Mouse (Mus musculus) liver, embryonic 11.5 days (tissue): ENCODE results near the gene Ripor2. TPM values are rescaled to one million over a fixed set of nuclear protein-coding genes. Genes with fewer than 3 reads are reported as not detected.
A peak's percentile ranks its signal among the peaks of the same experiment; 100 is the strongest.

Experiments used
- ATAC-seq: fragments of 200-750 bp; cut with Nextera tagmentation; replicated peaks from 2 replicates; pipeline ENCODE4 v1.8.0; 2017; ENCODE audit warnings: moderate number of reproducible peaks, mild to moderate bottlenecking, moderate TSS enrichment, moderate library complexity; ENCODE audit not compliant: low FRiP score
- DNase-seq: peaks from one replicate; pipeline ENCODE4 v3.0.0-alpha.2; 2017; ENCODE audit warnings: low spot score
- H3K27ac ChIP-seq: fragments of 300-500 bp; sonication (generic); 2 replicates; pipeline ENCODE4 v1.5.1; 2014; ENCODE audit warnings: mild to moderate bottlenecking, low read depth, low read length, control low read depth
- H3K27me3 ChIP-seq: fragments of 300-500 bp; sonication (generic); replicated peaks from 2 replicates; pipeline ENCODE4 v1.6.1; 2014; ENCODE audit warnings: low read length, mixed read lengths; ENCODE audit not compliant: control insufficient read depth, insufficient read depth
- H3K36me3 ChIP-seq: fragments of 300-500 bp; sonication (generic); 2 replicates; pipeline ENCODE4 v1.6.1; 2014; ENCODE audit warnings: mild to moderate bottlenecking, low read length, moderate library complexity, mixed read lengths; ENCODE audit not compliant: control insufficient read depth, insufficient read depth
- H3K4me1 ChIP-seq: fragments of 300-500 bp; sonication (generic); replicated peaks from 2 replicates; pipeline ENCODE4 v1.6.1; 2014; ENCODE audit warnings: low read length, mixed read lengths; ENCODE audit not compliant: control insufficient read depth, insufficient read depth
- H3K4me2 ChIP-seq: fragments of 300-500 bp; sonication (generic); 2 replicates; pipeline ENCODE4 v1.6.1; 2014; ENCODE audit warnings: mild to moderate bottlenecking, control low read depth, moderate library complexity
- H3K4me3 ChIP-seq: fragments of 300-500 bp; sonication (generic); 2 replicates; pipeline ENCODE4 v1.5.1; 2014; ENCODE audit warnings: low read depth, low read length, control low read depth
- H3K9ac ChIP-seq: fragments of 300-500 bp; sonication (generic); 2 replicates; pipeline ENCODE4 v1.6.1; 2014; ENCODE audit warnings: low read depth, low read length, control low read depth
- H3K9me3 ChIP-seq: fragments of 300-500 bp; sonication (generic); 2 replicates; pipeline ENCODE4 v1.6.1; 2016; ENCODE audit warnings: low read length, inconsistent platforms, mixed read lengths; ENCODE audit not compliant: control insufficient read depth
- WGBS: fragments of 180-500 bp; shearing (Covaris S2); extraction: QIAGEN DNeasy Blood & Tissue Kit; methylation state at CpG from one replicate; pipeline ENCODE4 v1.1.7; 2014; 5-methylcytosine and 5-hydroxymethylcytosine counted together
- polyA plus RNA-seq: library from polyadenylated mRNA; unstranded; fragments of >200 nt; fragmentation: Nextera tagmentation; extraction: Ambion mirVana; gene quantifications from 2 replicates; pipeline ENCODE4 v1.2.1, GENCODE M21; 2014

Ripor2 gene
- polyA plus RNA-seq, 1 experiment from 2014 or later, result 11.4 TPM

DNA sequence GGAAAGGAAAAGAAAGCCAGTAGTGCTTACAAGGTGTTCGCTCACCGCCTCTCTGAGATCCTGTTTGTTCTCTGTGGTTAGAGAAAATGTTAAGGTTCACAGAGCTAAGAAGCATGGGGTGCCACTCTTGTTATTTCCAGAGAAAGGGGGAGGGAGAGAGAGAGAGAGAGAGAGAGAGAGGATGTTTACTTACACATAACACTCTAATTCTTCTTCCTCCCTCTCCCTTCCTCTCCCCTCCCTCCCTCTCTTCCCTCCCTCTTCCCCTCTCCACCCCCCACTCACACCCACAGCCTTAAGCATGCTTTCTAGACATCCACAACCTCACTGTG is 35.8 kb downstream of the Ripor2 start:
- H3K9me3 ChIP-seq, result no peaks in the 10 kb centered on the region
- H3K4me1 ChIP-seq, result peaks cover 10% of the 10 kb centered on the region
- H3K9ac ChIP-seq, result no peak overlapping the region
- no peak for DNase-seq
- H3K36me3 ChIP-seq, result no peaks in the 10 kb centered on the region
- 71% methylated on average over 2 of the region's 2 CpGs for WGBS
- no peak for ATAC-seq
- no peak overlapping the region for H3K4me2 ChIP-seq
- H3K4me3 ChIP-seq, result no peak overlapping the region
- H3K27ac ChIP-seq, result no peak overlapping the region
- no peaks in the 10 kb centered on the region for H3K27me3 ChIP-seq

DNA sequence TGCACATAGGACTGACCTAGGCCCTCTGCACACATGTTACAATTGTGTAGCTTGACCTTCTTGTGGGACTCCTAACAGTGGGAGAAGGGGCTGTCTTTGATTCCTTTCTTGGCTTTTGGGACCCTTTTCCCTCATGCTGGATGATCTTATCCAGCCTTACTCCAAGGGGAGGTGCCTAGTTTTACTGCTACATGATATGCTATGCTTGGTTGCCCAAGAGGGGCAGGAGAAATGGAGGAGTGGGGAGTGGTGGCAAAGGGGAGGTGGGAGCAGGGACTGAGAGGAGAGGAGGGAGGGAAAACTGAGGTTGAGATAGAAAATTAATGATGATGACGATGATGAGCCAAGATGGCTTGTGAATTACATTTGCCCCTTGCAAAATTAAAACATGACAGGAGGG is 37.7 kb downstream of the Ripor2 start:
- H3K4me2 ChIP-seq, result no peak overlapping the region
- H3K27ac ChIP-seq, result no peak overlapping the region
- DNase-seq, result no peak
- WGBS, result 93% methylated on average over 1 of the region's 1 CpGs
- H3K4me1 ChIP-seq, result 0 out of 2 replicates have a peak, but pooled peaks cover 2% of the 10 kb centered on the region
- no peak overlapping the region for H3K9ac ChIP-seq
- no peak overlapping the region for H3K4me3 ChIP-seq
- no peaks in the 10 kb centered on the region for H3K9me3 ChIP-seq
- H3K36me3 ChIP-seq, result no peaks in the 10 kb centered on the region
- ATAC-seq, result no peak
- no peaks in the 10 kb centered on the region for H3K27me3 ChIP-seq

DNA sequence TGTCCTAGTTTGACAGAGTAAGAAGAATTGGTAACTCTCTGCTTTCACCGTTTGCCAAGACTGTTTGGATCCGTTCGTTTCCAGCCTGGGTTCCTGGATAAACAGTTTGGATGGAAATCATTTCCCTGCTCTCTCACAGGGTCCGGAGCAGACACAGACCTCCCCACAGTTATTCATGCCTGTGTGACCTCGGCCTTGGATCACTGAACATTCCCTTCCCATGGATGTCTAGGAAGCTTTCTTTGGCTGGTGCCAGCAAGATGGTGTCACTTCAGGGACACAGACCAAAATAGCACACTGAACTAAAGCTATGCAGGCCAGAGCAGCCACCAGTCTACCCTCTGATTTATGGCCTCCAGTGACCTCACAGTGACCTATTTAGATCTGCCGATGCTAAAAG is 38.5 kb downstream of the Ripor2 start:
- Histone ChIP-seq H3K27me3 (no peaks in the 10 kb centered on the region), H3K4me3 (no peak overlapping the region), H3K9me3 (no peaks in the 10 kb centered on the region), H3K4me1 (0 out of 2 replicates have a peak, but pooled peaks cover 2% of the 10 kb centered on the region), H3K36me3 (no peaks in the 10 kb centered on the region), H3K4me2 (no peak overlapping the region), H3K9ac (no peak overlapping the region), H3K27ac (no peak overlapping the region; the same call in 1 of the 2 replicates)
- ATAC-seq (no peak), DNase-seq (no peak)
- 57% methylated on average over 6 of the region's 6 CpGs for WGBS

DNA sequence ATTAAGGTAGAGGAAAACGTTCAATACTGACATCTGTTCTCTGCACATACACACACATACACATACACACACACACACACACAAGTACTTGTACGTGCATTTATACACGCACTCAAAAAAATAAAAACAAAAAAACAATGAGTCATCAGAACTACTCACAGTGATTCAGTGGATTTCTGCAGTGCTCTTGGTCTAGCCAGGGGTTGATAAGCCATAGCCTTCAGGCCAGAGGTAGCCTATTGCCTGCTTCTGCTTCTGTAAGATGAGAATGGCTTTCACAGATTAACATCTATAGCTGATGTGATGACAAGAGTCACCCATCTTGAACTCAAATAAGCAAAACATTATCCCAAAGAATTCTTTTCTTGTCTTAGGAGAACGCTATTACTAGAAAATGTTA is 41.6 kb downstream of the Ripor2 start:
- Histone ChIP-seq H3K4me2 (no peak overlapping the region), H3K9me3 (no peaks in the 10 kb centered on the region), H3K4me3 (no peak overlapping the region), H3K4me1 (no peaks in the 10 kb centered on the region), H3K36me3 (no peaks in the 10 kb centered on the region), H3K9ac (no peak overlapping the region), H3K27me3 (no peaks in the 10 kb centered on the region), H3K27ac (no peak overlapping the region)
- ATAC-seq, result no peak
- WGBS, result 78% methylated on average over 4 of the region's 4 CpGs
- no peak for DNase-seq

DNA sequence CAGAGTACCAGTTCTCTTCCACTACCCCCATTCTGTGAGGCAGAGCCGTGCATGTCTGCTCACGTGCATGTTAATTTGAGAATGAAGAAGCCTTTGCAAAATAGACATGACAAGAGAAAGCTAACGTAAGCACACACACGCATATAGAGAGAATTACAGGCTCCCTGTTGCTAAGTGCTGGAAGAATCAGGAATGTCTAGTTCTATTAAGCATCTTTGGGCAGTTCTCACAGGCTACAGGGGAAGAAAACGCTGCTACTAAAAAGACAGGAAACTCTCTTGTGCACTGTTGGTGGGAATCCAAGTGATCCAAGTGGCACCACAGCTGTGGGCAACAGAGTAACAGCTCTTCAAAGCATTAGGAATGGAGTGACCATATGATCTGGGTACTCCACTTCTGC is 43.1 kb downstream of the Ripor2 start:
- no peaks in the 10 kb centered on the region for H3K9me3 ChIP-seq
- H3K27ac ChIP-seq, result no peak overlapping the region
- no peak overlapping the region for H3K4me2 ChIP-seq
- no peak overlapping the region for H3K9ac ChIP-seq
- DNase-seq, result no peak
- no peak for ATAC-seq
- H3K36me3 ChIP-seq, result no peaks in the 10 kb centered on the region
- H3K27me3 ChIP-seq, result no peaks in the 10 kb centered on the region
- H3K4me3 ChIP-seq, result no peak overlapping the region
- 82% methylated on average over 5 of the region's 5 CpGs for WGBS
- H3K4me1 ChIP-seq, result no peaks in the 10 kb centered on the region

DNA sequence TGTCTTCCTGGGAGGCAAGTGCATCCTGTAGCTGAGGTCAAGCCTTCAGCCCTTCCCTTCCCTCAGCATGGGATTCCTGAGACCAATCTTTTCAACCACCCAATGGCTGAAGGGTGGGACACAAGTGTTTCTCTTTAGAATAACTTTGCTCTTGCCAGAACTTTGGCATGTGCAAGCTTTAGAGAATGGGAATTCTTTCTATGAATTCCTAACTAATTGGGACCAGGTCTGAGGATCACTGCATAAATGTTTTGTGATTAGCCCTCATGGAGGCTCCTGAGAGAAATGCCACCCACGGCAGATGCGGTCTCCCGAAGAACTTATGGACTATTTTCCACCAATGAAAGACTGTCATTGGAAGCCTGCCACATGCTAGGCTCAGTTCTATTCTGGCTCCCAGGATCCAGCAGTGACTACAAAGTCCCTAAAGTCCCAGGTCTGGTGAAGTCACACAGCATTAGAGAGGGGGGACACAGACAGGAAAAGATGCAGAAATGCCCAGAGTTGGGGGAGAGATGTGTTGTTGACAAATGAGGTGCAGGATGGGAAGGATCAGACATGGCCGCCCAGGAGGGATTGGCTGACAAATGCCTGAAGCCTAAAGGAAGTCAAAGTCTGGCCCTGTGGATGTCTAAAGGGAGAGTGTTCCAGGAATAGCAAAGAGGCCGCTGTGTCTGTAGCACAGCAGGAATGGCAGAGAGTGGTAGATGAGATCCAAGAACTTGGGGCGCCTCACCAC is 44.9 kb downstream of the Ripor2 start:
- Histone ChIP-seq H3K27me3 (no peaks in the 10 kb centered on the region), H3K4me2 (no peak overlapping the region), H3K4me3 (no peak overlapping the region), H3K9ac (no peak overlapping the region), H3K36me3 (no peaks in the 10 kb centered on the region), H3K9me3 (no peaks in the 10 kb centered on the region), H3K4me1 (peaks cover 3% of the 10 kb centered on the region; the same call in 1 of the 2 replicates), H3K27ac (no peak overlapping the region)
- 78% methylated on average over 6 of the region's 6 CpGs for WGBS
- DNase-seq (no peak), ATAC-seq (no peak)

DNA sequence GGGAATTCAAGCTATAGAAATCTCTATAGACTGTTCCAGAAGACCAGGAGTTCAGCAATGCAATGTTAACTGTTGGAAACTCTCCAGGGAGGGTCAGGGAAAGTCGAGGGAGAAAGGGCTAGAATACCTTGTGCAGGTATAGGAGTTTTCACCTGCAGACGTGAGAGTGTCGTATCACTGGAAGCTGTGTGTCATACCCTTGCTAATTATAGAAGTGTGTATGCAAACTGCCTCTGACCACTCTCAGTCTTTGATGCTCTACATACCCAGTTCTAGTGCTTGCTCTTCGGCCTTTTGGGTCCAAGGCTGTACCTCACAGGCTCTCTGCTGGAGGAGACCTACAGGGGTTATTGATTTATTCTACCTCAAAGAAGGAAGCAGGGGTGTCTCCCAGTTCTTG is 46.2 kb downstream of the Ripor2 start:
- Histone ChIP-seq H3K27ac (no peak overlapping the region), H3K9me3 (no peaks in the 10 kb centered on the region), H3K4me2 (no peak overlapping the region), H3K4me1 (peaks cover 3% of the 10 kb centered on the region; the same call in 1 of the 2 replicates), H3K27me3 (peaks cover 4% of the 10 kb centered on the region; the same call in 1 of the 2 replicates), H3K9ac (no peak overlapping the region), H3K36me3 (no peaks in the 10 kb centered on the region), H3K4me3 (no peak overlapping the region)
- no peak for DNase-seq
- ATAC-seq, result no peak
- WGBS, result 76% methylated on average over 4 of the region's 4 CpGs

DNA sequence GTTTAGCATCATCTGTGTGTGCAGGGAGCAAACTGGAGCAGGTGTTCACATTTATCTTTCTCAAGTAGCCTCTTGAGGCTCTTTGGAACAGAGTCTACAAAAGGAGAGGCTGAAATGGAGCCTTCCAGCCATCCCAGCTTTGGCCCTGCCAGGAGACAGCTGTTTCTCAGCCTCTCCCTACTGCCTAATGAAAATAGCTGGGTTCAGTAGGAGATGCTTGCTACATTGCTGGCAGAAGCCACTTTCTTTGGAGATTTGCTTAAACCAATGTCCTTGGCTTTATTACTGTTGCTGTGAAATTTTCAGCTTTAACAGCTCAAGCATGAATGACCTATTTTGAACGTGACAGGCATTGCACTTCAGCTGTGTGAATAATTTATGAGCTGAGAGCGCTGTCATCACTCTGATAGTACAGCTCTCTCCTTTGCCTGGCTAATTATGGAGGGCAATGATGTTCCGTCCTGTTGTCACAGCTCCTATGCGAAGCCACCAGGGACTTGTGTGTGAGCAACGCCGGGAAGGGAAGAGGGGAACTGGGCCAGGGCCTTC is 47.2 kb downstream of the Ripor2 start:
- H3K4me1 ChIP-seq, result peaks cover 3% of the 10 kb centered on the region; the same call in 1 of the 2 replicates
- no peak overlapping the region for H3K27ac ChIP-seq
- no peaks in the 10 kb centered on the region for H3K9me3 ChIP-seq
- no peak overlapping the region for H3K4me3 ChIP-seq
- H3K27me3 ChIP-seq, result peaks cover 4% of the 10 kb centered on the region; the same call in 1 of the 2 replicates
- no peaks in the 10 kb centered on the region for H3K36me3 ChIP-seq
- 73% methylated on average over 6 of the region's 6 CpGs for WGBS
- no peak for ATAC-seq
- H3K4me2 ChIP-seq, result no peak overlapping the region
- no peak overlapping the region for H3K9ac ChIP-seq
- DNase-seq, result no peak

DNA sequence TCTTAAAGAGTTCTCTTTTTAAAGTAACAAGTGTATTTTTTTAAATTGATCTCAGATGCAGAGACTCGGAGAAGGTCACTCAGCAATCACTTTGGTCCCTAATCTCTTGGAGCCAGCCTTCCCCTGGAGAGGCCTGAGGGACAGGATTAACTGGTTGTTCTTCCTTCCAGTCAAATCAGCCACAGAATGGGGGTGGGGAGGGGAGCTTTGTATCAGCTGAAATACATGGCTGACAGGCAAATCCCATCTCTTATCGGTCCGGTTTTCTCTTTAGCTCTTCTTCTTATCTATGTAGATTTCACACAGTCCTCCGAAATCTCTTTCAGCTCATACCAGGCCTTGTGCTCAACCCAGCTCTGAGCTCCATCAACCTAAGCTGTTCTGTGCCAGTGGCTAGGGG is 48.4 kb downstream of the Ripor2 start:
- Histone ChIP-seq H3K36me3 (no peaks in the 10 kb centered on the region), H3K9ac (no peak overlapping the region), H3K27ac (no peak overlapping the region), H3K27me3 (peaks cover 7% of the 10 kb centered on the region; the same call in 1 of the 2 replicates), H3K4me2 (no peak overlapping the region), H3K4me1 (peaks cover 3% of the 10 kb centered on the region; the same call in 1 of the 2 replicates), H3K4me3 (no peak overlapping the region), H3K9me3 (no peaks in the 10 kb centered on the region)
- DNase-seq, result no peak
- ATAC-seq, result peak; percentile 71
- 17% methylated on average over 4 of the region's 4 CpGs for whole genome bisulfite sequencing
